Mouse (Mus musculus): Measurements from ENCODE around the gene C1qbp.

GRCm38 (mm10) chr11:70982030-70982429, 796 bp downstream of the C1qbp start:
- TF ChIP-seq POLR2A (IDR thresholded peaks at IDR 0.05; ENCODE audit: borderline replicate concordance, extremely low read depth, low read depth, low read length) (no peak), CTCF (IDR thresholded peaks at IDR 0.05; ENCODE audit: insufficient read depth, low read length) (no peak)
